Mouse (Mus musculus): ENCODE data around the gene Man2a1.

The Man2a1 gene

DNA sequence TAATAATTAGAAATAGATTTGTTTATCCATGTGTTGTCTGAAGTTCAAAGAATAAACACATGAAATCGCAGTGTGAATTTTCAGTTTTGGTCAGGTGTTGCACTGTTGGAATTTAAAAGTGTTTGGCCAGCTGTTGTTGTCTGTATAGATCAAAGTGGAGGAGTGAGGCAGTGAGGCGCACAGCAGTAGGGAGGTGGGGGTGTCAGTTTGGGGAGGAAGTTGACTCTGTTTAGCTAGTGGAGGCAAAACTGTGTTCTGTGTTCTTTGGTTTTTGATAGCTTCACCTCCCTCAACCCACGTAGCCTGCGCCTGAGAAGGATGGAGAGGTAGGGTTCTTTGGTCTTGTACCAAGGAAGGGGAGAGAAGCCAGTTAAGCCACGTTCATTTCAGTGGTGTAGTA lies 28.3 kb downstream of the Man2a1 start:
- DNase-seq (ENCODE audit: low spot score): no peak

DNA sequence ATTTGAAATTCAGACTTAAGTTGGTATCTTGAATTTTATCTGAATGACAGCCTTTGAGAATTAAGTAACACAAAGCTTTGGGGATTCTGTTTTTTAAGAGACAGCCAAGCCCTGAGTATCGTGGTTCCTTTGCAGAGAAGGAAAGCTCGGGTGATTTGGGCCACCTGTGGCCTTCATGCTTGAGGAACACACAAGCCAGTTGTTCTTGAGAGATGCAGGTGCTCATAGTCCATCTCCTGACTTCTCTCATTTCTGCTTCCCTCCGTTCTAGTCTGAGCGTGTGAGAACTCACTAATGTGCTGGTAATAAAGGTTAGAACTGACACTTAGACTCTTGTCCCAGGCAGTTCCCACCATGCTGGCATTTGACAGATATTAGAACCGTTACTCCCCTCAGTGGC lies 28.9 kb downstream of the Man2a1 start:
- no peak for DNase-seq (ENCODE audit: low spot score)

DNA sequence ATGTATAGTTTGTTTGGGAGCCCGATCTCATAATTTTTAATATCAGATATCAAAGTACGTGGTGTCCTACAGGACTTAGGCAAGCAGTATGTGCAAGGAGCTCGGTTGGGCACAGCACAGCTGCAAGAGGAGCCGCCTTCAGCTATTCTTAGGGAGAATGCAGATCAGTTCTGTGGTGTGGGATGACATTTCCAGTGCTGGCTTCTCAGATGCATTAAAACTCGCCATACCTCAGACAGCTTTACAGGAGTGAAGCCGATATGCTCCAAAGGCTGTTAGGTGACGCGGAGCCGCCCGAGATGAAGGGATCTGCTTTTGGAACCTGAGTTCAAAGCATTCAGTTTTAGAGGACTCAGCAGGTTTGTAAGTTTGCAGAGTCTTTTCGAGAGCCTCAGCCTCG lies 30.0 kb downstream of the Man2a1 start:
- no peak for DNase-seq (ENCODE audit: low spot score)

DNA sequence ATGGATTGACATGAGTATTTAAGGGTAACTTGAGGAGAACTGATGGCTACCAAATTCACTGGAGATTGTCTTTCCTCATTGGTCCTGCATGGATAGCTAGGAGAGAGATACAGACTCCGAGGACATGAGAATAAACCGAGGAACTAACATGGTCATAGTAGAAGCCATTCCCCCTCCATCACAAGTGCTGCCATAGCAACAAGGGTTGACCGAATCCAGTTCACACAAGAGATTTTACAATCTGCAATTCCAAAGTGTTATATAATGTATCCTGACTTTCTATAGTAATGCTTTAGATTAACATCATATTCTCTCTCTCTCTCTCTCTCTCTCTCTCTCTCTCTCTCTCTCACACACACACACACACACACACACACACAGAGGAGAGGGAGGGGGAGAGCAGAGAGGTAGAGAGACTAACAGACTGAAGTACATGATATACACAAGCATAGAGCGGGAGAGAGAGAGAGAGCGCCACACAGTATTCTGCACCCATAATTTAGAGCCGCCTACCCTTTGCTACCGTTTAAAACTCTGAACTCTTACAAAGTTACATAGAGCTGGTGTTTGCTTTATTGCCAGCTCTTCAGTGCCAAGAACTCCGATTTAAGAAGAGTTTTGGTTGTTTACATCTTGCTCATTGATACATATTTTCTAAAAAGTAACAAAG lies 37.5 kb downstream of the Man2a1 start:
- no peak for DNase-seq (ENCODE audit: low spot score)

DNA sequence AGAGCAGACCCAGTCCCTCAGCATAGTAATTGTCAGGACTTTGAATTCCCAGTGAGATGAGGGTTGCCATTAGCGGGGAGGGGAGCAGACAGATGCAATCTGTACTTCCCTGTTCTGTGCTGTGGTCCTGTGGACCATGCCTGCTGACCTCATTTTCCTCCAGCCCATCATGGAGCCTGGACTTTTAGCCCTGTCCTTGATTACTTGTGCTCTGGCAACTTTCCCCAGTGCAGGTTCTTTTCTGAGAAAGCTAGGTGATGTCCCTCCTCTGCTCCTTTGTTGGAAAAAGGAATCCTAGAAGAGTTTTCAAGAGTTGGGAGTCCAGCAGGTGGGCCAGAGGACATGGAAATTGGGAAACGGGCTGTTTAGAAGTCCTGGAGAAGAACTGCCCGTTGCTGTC lies 40.8 kb downstream of the Man2a1 start:
- no peak for DNase-seq (ENCODE audit: low spot score)

DNA sequence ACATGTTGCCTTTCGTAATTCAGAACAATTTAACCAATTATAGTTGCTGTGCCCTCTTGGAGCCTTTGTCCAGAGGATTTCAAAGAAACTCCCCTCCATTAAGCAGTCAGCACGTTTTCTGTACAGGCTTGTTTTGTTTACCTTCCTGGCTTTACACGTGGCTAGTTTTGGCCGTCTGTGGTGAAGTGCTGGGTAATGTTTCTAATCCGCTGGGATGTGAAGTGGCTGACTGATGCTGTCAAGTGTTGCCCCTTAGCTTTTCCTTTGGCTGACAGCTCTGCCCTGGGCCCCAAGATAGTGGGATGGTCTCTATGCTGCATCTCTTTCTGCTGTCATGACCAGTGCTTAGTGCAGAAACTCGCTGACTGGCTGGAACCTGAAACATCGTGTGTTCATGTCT lies 43.1 kb downstream of the Man2a1 start:
- DNase-seq (ENCODE audit: low spot score): no peak

DNA sequence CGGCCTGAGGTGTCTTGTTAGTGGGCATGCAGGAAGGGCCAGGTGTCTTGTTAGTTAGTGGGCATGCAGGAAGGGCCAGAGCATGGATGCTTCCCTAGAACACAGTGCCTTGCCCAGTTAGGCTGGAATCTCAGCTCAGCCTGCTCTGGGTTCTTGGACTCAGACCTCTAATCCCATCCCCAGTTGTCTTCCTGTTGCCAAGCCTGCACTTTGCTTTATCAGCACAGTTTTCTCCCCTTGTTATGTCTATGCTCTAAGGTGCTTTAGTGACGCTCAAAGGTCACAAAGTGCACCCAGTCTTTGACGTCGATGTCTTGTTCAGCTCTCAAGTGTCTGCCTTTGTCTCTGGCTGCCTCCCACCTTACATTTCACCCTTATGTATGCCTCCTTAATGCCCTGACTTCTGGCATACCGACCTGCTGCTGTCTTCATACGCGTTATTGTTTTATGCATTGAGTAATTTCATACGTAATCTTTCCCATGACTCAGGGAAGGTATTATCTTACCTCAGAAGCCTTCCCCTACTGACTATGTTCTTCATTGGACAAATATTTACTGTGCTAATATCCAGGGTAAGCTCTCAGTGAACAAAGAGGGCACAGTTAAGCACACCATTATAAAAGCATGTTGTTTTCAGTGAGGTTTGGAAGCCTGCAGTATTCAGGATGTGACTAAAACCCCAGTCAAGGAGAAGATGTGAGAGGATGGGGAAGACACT lies 44.5 kb downstream of the Man2a1 start:
- no peak for DNase-seq (ENCODE audit: low spot score)

DNA sequence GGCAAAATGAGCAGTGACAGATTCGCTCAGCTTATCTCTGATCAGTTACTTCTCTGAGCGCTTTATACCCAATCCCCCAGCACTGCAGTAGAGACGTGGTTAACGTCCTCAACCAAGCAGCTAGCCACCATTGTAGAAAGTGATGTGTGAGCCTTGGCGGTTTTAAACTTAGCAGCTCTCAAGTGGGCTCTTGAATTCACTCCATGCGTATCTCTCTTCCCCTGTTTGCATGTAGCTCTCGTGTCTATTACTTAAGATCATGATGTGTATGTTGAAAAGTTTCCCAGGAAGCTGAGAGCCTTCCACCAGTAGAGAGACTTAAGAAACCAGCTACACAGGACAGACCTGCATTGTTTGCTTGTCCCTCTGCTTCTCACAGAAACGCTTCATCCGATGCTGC lies 46.9 kb downstream of the Man2a1 start:
- no peak for DNase-seq (ENCODE audit: low spot score)

DNA sequence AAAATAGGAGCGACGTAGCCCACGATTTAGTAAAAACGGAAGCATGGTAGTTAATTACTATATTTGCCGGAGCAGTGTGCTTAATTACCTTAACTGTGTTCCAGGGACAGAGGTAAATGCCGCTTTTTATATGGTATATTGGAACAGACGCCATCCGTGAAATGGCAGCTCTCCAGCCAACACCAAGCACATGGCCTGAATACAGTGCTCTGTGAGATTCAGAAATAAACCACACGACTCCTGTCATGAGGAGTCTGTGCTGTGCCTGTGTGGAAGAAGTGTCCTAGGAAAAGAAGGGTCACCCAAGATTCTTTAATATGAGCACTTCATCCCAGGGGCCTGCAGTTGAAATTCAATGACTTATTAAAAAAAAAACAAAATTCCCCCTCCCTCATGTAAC lies 50.2 kb downstream of the Man2a1 start:
- no peak for DNase-seq (ENCODE audit: low spot score)

DNA sequence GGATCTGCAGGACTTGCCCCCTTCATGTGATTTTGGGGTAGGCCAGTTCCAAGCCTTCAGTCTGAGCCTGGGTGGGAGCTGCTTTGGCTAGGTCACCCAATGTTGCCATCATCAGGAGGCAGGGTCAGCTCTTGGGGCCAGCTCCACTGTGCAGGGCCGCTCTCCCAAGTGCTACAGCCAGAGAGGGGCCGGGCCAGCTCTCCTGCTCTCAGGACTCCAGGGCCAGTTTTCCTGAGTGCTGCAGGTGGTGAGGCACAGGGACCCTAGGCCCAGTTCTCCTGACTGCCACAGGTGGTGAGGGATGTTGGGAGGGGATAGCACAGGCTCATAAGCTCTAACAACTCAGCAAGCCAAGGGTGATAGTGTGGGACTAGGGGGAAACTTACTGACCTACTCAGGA lies 53.1 kb downstream of the Man2a1 start:
- no peak for DNase-seq (ENCODE audit: low spot score)

DNA sequence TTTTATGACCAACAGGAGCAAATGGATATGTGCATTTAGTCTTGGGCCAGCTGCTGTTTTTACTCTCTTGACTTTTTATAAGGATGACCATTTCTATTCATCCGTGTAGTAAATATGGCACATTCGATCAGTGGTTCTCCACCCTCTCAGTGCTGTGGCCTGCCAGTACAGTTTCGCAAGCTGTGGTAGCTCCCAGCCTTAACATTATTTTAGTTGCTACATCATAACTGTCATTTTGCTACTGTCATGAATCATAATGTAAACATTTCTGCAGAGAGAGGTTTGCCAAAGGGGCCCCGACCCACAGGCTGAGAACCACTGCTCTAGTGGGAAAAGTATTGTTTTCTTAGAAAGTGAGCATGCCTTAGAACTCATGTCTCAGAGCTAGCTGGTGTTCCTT lies 59.1 kb downstream of the Man2a1 start:
- no peak for DNase-seq (ENCODE audit: low spot score)

DNA sequence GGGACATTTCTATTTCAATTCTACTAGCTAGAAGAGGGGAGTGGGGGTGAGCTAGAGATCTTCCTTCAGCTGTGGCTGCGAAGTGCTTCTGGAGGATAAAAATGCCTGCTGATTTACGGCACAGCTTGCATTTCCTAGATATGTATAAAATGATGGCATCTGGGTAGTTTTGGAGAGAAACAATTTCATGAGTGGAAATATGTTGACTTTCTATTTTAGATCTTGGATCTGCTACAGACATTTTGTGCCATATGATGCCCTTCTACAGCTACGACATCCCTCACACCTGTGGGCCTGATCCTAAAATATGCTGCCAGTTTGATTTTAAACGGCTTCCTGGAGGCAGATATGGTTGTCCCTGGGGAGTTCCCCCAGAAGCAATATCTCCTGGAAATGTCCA lies 66.0 kb downstream of the Man2a1 start:
- no peak for DNase-seq (ENCODE audit: low spot score)

DNA sequence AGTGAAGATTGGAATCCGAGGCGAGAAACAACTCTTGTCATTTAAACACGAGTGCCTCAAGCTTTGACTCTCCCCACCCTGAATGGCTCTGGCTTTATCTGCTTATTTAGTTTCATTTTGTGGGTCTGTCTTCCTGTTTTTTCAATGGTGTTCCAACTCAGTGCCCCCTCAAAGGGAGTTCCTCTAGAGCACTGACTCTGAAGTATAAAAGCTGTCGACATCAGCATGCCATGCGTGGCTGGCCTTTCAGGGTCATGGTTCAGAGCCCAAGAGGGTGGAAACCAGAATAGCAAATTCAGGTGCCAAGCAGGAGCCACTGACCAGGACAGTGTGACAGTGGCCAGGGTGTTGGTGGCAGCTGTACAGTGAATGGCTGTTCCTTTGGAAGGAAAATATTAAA lies 68.0 kb downstream of the Man2a1 start:
- DNase-seq (ENCODE audit: low spot score): no peak

DNA sequence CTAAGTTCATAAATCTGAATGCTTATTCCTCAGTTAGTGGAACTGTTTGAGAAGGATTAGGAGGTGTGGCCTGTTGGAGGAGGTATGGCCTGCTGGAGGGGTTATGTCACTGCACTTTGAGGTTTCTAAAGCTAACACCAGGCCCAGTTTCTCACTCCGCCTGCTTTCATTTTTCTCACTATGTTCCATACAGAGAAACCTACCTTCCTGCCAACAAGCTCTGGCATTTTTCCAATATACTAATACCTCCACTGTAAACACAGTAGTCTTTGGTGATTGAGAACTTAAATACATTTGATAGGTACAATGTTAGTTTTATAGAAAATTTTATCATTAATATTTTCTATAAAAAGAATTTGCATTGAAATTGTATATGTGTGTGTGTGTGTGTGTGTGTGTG lies 73.9 kb downstream of the Man2a1 start:
- no peak for DNase-seq (ENCODE audit: low spot score)

DNA sequence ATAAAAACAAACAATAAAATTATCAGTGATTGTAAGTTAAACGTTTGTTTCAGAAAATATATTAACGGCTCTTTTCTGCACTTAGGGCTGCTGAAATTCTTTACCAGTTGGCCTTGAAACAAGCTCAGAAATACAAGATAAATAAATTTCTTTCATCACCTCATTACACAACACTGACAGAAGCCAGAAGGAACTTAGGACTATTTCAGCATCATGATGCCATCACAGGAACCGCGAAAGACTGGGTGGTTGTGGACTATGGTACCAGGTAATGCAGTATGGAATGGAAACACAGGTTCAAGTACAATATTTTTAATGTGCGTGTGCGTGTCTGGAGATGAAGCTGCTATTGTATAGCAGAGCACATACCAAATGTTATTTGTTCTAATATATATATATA lies 74.4 kb downstream of the Man2a1 start:
- peak; percentile 18 for DNase-seq (ENCODE audit: low spot score)

DNA sequence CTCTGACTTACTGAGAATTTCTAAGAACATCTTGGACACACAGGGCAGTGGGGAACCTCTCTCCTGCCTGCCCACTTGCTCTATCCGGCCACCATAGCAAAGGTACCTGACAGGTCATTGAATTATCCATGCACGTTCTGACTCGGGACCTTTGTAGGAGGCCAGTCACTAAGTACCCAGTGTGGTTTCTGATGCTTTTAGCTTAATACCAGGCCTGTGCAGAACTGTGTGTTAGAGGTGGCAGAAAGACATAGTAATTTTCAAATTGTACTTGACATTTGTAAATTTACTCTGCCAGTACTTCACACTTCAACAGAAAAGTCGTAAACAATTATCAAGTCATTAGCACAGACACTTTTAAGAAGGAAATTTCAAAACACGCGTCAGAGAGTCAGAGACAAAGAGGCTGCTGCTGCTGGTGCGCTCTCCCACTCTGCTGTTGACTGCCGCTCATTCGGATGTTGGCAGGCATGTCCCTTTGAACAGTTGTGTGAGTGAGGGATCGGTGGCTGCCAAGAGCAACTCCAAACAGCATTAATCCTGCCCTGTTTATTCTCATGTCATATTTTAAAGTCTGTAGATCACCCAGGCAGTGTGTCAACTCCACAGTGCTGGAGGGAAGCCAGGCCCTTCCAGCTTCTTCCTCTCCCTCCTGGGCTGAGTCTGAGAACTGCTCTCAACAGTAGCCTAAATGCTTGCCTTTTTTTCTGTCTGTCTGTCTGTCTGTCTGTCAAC lies 76.4 kb downstream of the Man2a1 start:
- DNase-seq (ENCODE audit: low spot score): peak; percentile 92

DNA sequence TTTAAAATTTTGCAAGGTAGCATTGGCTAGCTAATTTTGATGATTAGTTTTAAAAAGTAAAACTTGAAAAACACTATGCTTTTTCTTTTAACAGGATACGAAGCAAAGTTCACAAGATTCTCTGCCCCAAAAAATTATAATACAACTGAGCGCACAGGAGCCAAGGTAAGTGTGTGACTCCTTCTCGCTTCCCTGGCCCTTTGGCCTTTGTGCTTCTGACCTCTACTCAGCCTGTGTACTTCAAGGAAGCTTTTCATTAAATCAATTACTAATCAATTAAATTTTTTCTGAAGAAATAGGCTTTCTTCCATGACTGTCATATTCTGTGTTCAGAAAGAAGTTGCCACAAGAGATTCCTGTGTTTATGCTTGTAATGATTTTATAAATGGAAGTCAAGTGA lies 80.9 kb downstream of the Man2a1 start:
- DNase-seq (ENCODE audit: low spot score): peak; percentile 12

DNA sequence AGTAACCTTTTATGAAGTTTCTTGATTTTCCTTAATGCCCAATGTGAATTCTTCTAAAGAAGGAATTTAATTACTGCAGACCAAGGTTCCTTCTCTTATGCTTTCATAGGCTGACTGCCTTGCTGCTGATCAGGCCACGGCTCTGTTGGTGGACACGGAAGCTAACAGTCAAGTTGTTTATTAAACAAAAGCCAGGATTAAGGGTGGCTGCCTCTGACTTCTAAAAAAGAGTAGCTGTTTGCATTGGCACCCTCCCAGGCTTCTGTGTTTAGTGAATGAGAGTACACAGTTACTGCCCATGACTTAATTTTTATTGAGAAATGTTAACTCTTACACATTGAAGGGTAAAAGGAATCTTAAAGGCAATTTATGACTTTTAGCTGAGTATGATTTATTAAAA lies 81.4 kb downstream of the Man2a1 start:
- DNase-seq (ENCODE audit: low spot score): peak; percentile 94

DNA sequence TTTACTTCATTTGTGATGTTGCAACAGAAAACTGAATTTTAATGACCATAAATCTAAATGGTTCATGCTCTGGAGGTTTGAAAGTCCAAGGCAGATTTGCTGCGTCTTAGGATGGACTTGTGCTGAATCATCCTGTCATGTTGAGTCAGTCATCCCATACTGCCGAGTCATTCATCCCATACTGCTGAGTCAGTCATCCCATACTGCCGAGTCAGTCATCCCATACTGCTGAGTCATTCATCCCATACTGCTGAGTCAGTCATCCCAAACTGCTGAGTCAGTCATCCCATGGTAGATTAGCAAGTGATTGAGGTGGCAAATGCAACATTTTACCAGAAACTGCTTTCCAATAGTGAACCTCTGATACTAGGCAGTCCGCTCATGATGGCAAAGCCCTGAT lies 83.6 kb downstream of the Man2a1 start:
- peak; percentile 48 for DNase-seq (ENCODE audit: low spot score)

DNA sequence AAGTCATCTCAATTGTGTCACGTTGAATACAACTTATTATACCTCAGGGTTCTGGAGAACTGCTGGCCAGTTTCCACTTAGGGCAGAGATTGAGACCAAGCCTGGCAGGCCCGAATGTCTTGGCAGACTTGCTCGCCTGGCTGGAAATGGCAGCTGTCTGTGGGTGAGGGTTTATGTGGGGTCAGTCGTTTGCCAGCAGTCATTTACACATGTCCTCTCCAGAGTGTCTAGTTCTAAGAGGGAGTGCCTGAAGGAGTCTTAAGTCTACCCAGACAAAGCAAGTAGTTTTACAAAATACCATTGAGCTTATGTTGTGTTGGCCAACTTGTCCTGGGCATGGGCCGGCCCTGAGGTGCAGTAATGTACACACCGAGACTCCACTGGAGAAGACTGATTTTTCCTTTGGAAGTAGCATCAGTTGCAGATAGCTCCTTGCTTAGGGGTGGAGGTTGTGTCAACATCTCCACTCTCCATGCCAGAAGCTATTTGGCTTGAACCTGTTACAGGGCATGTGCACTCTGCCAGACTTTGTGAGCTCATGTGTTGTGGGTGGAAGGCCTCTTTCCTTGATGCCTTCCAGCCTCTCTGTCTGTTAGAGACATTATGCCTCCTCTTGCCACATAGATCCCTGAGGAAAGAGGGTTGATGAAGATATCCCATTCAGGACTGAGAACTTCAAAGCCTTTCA lies 84.8 kb downstream of the Man2a1 start:
- peak; percentile 100 for DNase-seq (ENCODE audit: low spot score)

DNA sequence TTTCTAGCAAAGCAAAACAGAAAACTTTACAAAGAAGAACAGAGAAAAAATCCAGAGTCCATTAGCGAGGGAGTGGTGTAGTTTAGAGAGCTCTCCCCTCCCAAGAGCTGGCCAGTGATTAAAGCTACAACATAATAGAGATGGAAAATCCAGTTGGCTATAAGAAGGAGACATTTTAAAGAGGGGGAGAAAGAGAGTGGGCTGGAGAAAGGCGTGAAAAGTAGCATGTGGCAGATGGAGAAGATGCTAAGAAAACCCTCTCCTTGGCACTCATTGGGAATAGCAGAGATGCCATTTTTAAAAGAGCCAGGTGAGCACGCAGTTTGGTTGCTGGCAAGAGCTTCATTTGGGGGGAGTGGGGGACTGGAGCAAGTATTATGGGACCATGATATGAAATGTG lies 89.1 kb downstream of the Man2a1 start:
- DNase-seq (ENCODE audit: low spot score): no peak

DNA sequence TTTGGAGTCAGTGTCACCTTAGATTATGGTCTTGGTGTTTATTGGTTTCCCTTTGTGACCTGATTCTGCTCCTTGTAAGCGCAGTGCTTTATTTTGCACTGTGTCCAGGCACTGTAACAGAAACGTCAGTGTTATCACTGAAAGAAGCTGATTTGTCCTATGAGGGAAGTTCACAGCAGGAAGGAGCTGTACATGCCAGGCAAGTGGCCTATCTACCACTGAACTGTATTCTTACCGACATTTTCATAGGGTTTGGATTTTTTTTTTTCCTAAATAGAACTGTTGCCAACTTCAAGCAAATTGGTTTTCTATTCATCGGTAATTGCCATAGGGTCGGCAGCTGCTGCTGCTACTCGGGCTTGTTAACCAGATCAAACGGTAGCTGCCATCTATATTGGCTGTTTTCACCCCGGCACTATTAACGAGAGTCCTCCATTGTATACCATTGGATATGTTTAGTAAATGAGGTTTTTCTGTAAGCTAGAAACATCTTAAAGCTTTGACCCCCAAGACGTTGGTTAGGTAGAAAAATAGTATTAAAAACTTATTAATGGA lies 96.8 kb downstream of the Man2a1 start:
- DNase-seq (ENCODE audit: low spot score): no peak

DNA sequence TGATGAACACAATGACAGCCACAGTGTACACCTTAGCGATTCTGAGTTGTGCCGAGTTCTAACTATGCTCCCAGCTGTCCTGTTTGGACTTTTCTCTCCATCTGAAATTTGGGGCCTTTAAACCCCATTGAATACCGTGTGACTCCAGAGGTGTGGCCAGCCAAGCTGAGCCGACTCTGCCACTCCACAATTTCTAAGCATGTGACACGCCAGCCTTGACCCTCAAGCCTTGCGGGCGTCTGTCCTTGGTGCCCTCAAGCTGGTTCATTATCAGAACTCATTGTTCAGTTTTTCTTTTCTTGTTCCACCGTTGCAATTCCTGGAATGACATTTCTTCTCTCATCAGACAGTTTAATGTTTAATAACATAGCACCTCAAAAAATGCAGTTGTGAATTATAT lies 98.0 kb downstream of the Man2a1 start:
- DNase-seq (ENCODE audit: low spot score): no peak
